Mouse (Mus musculus) heart, postnatal 0 days (tissue): ENCODE results near the gene Fgfr3. TPM values are rescaled to one million over a fixed set of nuclear protein-coding genes. Genes with fewer than 3 reads are reported as not detected.

Experiments
- ATAC-seq: fragments of 200-750 bp; cut with Nextera tagmentation; 2 replicates; pipeline ENCODE4 v1.8.0; 2017; ENCODE audit warnings: low read depth, moderate number of reproducible peaks, moderate library complexity; ENCODE audit not compliant: insufficient read depth
- DNase-seq: peaks from one replicate; pipeline ENCODE4 v3.0.0-alpha.2; 2016; ENCODE audit warnings: low spot score
- H3K27ac ChIP-seq: fragments of 300-500 bp; sonication (generic); 2 replicates; pipeline ENCODE4 v1.5.1; 2014; ENCODE audit warnings: low read depth, mild to moderate bottlenecking
- H3K27me3 ChIP-seq: fragments of 300-500 bp; sonication (generic); 2 replicates; pipeline ENCODE4 v1.6.1; 2014; ENCODE audit warnings: low read length, mixed read lengths; ENCODE audit not compliant: control insufficient read depth, insufficient read depth
- H3K36me3 ChIP-seq: fragments of 300-500 bp; sonication (generic); replicated peaks from 2 replicates; pipeline ENCODE4 v1.6.1; 2014; ENCODE audit warnings: low read length, mixed read lengths; ENCODE audit not compliant: control insufficient read depth, insufficient read depth
- H3K4me1 ChIP-seq: fragments of 300-500 bp; sonication (generic); 2 replicates; pipeline ENCODE4 v1.6.1; 2014; ENCODE audit warnings: antibody characterized with exemption; ENCODE audit not compliant: control insufficient read depth, insufficient read depth
- H3K4me2 ChIP-seq: fragments of 300-500 bp; sonication (generic); 2 replicates; pipeline ENCODE4 v1.6.1; 2014; ENCODE audit warnings: low read depth, mild to moderate bottlenecking, low read length, moderate library complexity
- H3K4me3 ChIP-seq: fragments of 300-500 bp; sonication (generic); 2 replicates; pipeline ENCODE4 v1.5.1; 2014; ENCODE audit warnings: low read depth, low read length
- H3K9ac ChIP-seq: fragments of 300-500 bp; sonication (generic); replicated peaks from 2 replicates; pipeline ENCODE4 v1.6.1; 2014; ENCODE audit warnings: low read depth, low read length, mixed read lengths
- H3K9me3 ChIP-seq: fragments of 300-500 bp; sonication (generic); replicated peaks from 2 replicates; pipeline ENCODE4 v1.6.1; 2016; ENCODE audit warnings: low read length; ENCODE audit not compliant: control insufficient read depth
- CTCF ChIP-seq: IDR thresholded peaks from 2 replicates; pipeline ENCODE4 v1.5.1; 2016; ENCODE audit warnings: antibody characterized with exemption, control low read depth, low read depth
- EP300 ChIP-seq: IDR thresholded peaks from 2 replicates; pipeline ENCODE4 v1.6.1; 2016; ENCODE audit warnings: antibody characterized with exemption, low read depth
- WGBS: fragments of 180-500 bp; shearing (Covaris S2); extraction: QIAGEN DNeasy Blood & Tissue Kit; methylation state at CpG from one replicate; pipeline ENCODE4 v1.1.7; 2014; 5-methylcytosine and 5-hydroxymethylcytosine counted together
- polyA plus RNA-seq: library from polyadenylated mRNA; unstranded; fragments of >200 nt; fragmentation: Nextera tagmentation; extraction: Ambion mirVana; gene quantifications from 2 replicates; pipeline ENCODE4 v1.2.1, GENCODE M21; 2015
- total RNA-seq: library from RNA; depleted of rRNA; stranded (reverse); fragments of >200 nt; gene quantifications from 2 replicates; pipeline ENCODE4 v1.2.3, GENCODE M21; 2014; ENCODE audit warnings: low replicate concordance

The Fgfr3 gene
- total and polyA plus RNA-seq, 2 experiments from 2014 or later: 2.0 to 19.8 TPM

DNA sequence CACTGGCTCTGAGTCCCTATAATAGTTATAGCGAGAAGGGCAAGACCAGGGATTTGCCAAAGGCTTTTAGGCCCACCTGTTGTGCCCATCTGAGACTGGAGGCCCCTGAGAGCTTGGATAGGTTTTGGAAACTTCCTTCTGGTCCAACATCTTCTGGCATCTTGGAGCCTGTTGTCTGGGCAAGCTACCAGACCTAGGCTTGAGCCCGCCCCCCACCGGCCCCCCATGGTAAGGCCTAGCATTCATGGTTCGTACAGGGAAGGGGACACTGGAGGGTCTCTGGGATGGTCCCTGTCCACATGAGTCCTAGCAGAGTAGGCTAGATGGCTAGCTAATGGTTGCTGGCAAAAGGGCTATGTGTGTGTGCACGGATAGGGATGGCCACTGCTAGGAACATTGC lies 22.8 kb upstream of the Fgfr3 start:
- Histone ChIP-seq H3K4me1 (peaks cover 13% of the 10 kb centered on the region), H3K9me3 (no peaks in the 10 kb centered on the region), H3K4me2 (no peak overlapping the region), H3K4me3 (no peak overlapping the region), H3K27me3 (peaks cover 44% of the 10 kb centered on the region; the same call in 1 of the 2 replicates), H3K27ac (no peak overlapping the region), H3K9ac (no peak overlapping the region), H3K36me3 (no peaks in the 10 kb centered on the region)
- WGBS: 88% methylated on average over 5 of the region's 5 CpGs
- ATAC-seq: no peak
- DNase-seq: no peak
- TF ChIP-seq CTCF: no peak
- no peak for TF ChIP-seq EP300

- TF ChIP-seq CTCF: no peak
- no peak for TF ChIP-seq EP300
- Histone ChIP-seq H3K9ac (no peak overlapping the region), H3K9me3 (no peaks in the 10 kb centered on the region), H3K4me1 (peaks cover 13% of the 10 kb centered on the region), H3K27ac (no peak overlapping the region), H3K36me3 (no peaks in the 10 kb centered on the region), H3K27me3 (peaks cover 44% of the 10 kb centered on the region; the same call in 1 of the 2 replicates), H3K4me3 (no peak overlapping the region), H3K4me2 (no peak overlapping the region; the same call in 1 of the 2 replicates)
- ATAC-seq: no peak
- no peak for DNase-seq
- WGBS: 25% methylated on average over 13 of the region's 13 CpGs
Measured at GRCm38 (mm10) chr5:33700010-33700409, 21.5 kb upstream of the Fgfr3 start.

GRCm38 (mm10) chr5:33701832-33702231 lies 19.6 kb upstream of the Fgfr3 start:
- ATAC-seq (no peak), DNase-seq (no peak)
- H3K4me3 ChIP-seq: no peak overlapping the region
- no peak overlapping the region for H3K9ac ChIP-seq
- no peaks in the 10 kb centered on the region for H3K9me3 ChIP-seq
- no peak for TF ChIP-seq CTCF
- TF ChIP-seq EP300: no peak
- H3K36me3 ChIP-seq: no peaks in the 10 kb centered on the region
- peaks cover 16% of the 10 kb centered on the region; the same call in 1 of the 2 replicates for H3K4me1 ChIP-seq
- no peak overlapping the region for H3K27ac ChIP-seq
- no peak overlapping the region for H3K4me2 ChIP-seq
- 77% methylated on average over 11 of the region's 11 CpGs for WGBS
- peaks cover 29% of the 10 kb centered on the region; the same call in 1 of the 2 replicates for H3K27me3 ChIP-seq

DNA sequence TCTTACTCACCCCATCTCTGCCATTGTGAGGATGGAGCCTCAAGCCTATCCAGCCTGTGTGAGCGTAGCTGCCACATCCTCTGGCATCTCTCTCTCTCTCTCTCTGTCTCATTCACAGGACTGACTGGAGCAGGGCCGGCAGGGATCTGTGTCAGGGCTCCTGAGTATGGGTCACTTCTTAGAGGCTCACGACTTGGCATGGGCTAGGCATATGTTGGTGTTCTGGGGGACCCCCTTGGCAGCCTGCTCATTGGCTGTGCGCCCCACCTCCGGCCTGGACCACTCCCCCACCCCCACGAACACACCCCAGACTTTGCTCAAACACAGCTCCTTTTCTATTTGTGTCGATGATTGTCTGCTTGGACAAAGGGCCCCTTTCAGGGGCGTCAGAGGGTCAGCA lies 17.5 kb upstream of the Fgfr3 start:
- Histone ChIP-seq H3K27ac (no peak overlapping the region), H3K9me3 (no peaks in the 10 kb centered on the region), H3K36me3 (no peaks in the 10 kb centered on the region), H3K4me1 (peaks cover 16% of the 10 kb centered on the region; the same call in 1 of the 2 replicates), H3K4me2 (no peak overlapping the region), H3K9ac (no peak overlapping the region), H3K4me3 (no peak overlapping the region), H3K27me3 (peaks cover 12% of the 10 kb centered on the region; the same call in 1 of the 2 replicates)
- DNase-seq: no peak
- WGBS: 73% methylated on average over 8 of the region's 8 CpGs
- ATAC-seq: no peak
- TF ChIP-seq CTCF (no peak), EP300 (no peak)

DNA sequence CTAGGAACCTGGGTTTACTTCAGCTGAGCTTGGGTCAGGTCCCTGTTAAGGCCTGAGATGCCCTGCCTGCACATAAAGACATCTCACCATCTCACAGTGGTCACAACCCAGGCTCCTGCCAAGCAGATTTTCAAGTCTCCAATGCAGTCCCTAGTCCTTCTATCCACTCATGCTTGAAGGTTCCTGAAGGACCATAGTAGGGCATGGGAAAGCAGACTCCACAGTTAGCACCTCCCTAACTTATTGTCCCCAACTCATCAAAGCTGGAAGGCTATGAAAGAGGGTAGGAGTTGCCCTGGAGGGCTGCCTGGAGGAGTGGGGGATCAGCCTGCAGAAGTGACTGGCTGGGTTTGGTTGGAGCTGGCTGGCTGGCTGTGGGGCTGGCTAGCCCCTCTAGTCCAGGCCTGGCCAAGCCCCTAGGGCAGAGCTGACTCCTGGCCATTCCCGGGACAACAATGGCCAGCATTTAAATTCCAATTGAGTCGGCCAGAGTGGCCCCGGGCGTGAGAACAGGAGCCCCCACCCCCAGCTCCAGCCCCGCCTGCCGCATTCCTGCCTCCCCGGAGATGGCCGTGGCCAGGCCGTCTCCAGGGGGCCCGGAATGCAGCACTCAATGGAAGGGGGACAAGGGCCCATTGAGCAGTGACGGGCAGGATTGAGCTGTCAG lies 16.4 kb upstream of the Fgfr3 start:
- Histone ChIP-seq H3K9ac (no peak overlapping the region), H3K4me2 (no peak overlapping the region)
- ATAC-seq: no peak

More for the DNA sequence above, 16.4 kb upstream of the Fgfr3 start:
- Histone ChIP-seq H3K9me3 (no peaks in the 10 kb centered on the region), H3K4me3 (no peak overlapping the region), H3K36me3 (no peaks in the 10 kb centered on the region), H3K27ac (no peak overlapping the region), H3K27me3 (peaks cover 8% of the 10 kb centered on the region; the same call in 1 of the 2 replicates), H3K4me1 (peaks cover 13% of the 10 kb centered on the region; the same call in 1 of the 2 replicates)
- 22% methylated on average over 11 of the region's 11 CpGs for WGBS
- no peak for DNase-seq
- no peak for TF ChIP-seq CTCF
- TF ChIP-seq EP300: no peak
